Mouse (Mus musculus) cerebellum, adult 18-20 months (tissue): Measurements from ENCODE around the gene Gramd1b.

ENCODE experiments used
- DNase-seq, 2 experiments: peaks; one replicate each; pipeline ENCODE4 v3.0.0; 2021

Gramd1b gene

GRCm38 (mm10) chr9:40422368-40423057, 108.7 kb downstream of the Gramd1b start:
- no peak for DNase-seq

GRCm38 (mm10) chr9:40420652-40421335, 110.4 kb downstream of the Gramd1b start:
- DNase-seq, result no peak

DNA sequence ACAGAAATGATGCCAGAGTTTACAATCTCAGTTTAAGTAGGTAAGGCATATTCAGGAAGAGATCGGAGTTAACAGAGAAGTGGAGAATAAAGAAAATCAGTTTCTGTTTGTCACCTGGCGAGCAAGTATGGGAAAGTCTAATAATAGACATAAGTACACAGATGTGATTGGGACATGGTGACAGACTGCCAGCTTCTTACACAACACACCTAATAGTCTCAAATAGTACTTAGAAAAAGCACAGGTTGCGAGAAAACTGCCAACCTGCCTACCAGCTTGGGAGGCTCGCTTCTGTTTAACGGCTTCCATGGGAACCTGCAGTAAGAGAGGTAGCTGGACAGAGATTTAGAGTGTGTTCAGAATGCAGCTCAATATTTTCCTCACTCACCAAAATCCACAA, 112.4 kb downstream of the Gramd1b start:
- no peak for DNase-seq

DNA sequence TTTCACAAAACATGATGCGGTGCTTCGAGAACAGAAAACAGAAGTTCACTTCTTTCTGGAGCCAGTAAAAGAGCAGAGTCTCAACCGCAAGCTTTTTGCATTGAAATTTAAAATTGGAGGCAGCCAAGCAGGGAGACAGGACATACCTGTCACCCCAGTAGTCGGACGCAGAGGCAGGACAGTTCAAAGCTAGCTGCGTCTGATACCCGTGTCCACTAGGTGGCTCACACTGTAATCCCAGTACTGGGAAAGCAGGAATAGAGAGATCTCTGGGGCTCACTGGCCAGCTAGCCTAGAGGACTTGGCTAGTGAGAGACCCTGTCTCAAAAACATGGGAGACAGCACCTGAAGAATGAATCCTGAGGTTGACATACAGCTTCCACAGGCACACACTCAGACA, 115.0 kb downstream of the Gramd1b start:
- DNase-seq, result peak; percentile 52 to 54

GRCm38 (mm10) chr9:40414904-40415766, 116.0 kb downstream of the Gramd1b start:
- peak; percentile 72 to 73 for DNase-seq

- DNase-seq, result peak; percentile 79 to 83
Measured at GRCm38 (mm10) chr9:40414498-40414903, 116.7 kb downstream of the Gramd1b start.

GRCm38 (mm10) chr9:40413601-40414000, 117.6 kb downstream of the Gramd1b start:
- DNase-seq, result no peak

DNA sequence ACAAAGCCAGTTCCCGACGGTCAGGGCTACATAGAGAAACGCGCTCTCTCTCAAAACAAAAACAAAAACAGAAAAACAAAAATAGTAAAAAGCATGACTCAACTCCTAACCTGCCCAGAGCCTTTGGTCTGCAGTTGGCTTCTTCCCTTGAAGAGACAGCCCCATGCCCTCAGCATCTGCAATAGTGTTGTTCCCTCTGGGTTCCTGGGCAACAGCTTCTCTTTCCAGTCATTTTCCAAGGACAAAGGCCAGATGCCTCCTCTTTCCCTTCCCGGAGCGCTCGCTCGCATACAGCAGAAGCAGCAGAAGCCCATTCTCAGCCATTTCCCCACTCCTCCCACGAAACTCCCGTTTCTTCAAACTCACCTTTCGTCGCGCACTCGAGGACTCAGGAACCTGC, 118.3 kb downstream of the Gramd1b start:
- no peak for DNase-seq

DNA sequence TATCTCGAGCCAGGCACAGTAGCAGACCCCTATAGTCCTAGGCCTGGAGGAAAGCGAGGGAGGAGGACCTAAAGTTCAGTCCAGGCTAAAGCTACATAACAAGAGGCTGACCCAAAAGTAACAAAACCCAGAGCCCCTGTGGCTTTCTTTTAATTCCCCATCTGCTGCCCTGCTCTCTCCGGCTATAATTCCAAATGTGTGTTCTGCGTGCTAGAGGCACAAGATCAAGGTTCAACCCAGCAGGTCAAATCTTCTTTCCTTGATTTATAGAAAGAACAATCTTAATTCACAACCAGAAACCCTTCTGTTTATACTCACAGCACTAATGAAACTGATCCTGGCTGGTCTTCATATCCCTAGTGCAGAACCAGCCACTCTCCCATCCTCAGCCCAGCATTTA, 118.9 kb downstream of the Gramd1b start:
- DNase-seq, result no peak

- DNase-seq, result no peak
Measured at GRCm38 (mm10) chr9:40410895-40411294, 120.3 kb downstream of the Gramd1b start.

- DNase-seq, result no peak
Measured at GRCm38 (mm10) chr9:40409071-40409470, 122.1 kb downstream of the Gramd1b start.

- DNase-seq, result no peak
Measured at GRCm38 (mm10) chr9:40408415-40408814, 122.8 kb downstream of the Gramd1b start.

- DNase-seq, result no peak
Measured at GRCm38 (mm10) chr9:40407876-40408275, 123.3 kb downstream of the Gramd1b start.

- no peak for DNase-seq
Measured at GRCm38 (mm10) chr9:40405804-40406203, 125.4 kb downstream of the Gramd1b start.

DNA sequence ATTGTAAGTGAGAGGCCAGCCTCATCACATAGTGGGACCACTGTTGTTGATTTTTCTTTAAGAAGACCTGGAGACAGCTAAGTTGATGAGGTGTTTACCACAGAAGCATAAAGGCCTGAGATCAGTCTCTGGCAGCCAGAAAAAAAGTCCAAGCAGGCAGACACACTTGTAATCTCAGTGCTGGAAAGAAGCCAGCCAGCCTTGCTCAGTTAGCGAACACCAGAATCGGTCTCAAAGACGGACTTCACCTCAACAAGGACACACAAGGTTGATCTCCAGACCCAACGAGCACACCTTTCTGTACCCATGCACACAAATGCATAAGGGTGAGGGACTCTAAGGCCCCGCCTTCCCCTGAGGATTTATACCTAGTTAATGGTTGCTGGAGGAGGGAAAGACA, 125.9 kb downstream of the Gramd1b start:
- DNase-seq, result peak; percentile 50 to 53

DNA sequence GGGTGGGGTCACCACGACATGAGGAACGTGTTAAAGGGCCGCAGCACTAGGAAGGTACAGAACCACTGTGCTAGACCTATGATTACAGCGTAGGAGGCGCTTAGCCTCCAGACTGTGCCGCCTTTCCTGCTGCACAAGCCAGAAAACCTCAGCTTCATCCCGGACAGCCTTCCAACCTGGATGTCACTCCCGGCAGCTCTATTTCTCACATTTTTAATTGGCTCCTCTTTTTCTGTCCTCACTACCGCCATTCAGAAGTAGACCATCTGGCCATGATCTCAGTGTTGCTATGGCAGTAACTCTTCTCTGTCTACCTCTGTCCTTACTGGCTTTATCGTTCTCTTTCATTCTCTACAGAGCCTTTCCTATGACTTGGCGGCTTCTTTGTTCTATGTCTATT, 126.5 kb downstream of the Gramd1b start:
- peak; percentile 64 to 70 for DNase-seq

GRCm38 (mm10) chr9:40403750-40404149, 127.4 kb downstream of the Gramd1b start:
- no peak for DNase-seq

- DNase-seq, result no peak
Measured at GRCm38 (mm10) chr9:40401818-40402217, 129.4 kb downstream of the Gramd1b start.

DNA sequence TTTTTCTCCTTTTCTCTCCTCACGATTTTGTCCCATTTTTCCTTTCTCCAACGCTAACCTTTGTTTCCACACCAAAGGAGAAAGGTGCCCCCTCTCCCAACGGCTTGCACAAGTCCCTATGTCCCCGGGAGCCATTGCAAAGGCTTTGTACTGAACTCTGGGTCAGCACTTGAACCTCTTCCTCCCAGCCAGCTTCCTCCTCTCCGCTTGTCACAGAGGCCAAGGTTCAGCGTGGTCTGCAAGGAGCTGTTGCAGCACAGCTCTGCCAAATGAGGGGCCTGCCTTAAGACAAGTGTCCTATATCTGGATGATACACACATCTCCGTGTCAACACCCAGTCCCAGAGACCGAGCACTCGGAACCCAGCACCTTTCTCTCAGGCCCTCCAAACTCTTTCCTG, 130.3 kb downstream of the Gramd1b start:
- no peak for DNase-seq

- no peak for DNase-seq
Measured at GRCm38 (mm10) chr9:40400171-40400570, 131.0 kb downstream of the Gramd1b start.

DNA sequence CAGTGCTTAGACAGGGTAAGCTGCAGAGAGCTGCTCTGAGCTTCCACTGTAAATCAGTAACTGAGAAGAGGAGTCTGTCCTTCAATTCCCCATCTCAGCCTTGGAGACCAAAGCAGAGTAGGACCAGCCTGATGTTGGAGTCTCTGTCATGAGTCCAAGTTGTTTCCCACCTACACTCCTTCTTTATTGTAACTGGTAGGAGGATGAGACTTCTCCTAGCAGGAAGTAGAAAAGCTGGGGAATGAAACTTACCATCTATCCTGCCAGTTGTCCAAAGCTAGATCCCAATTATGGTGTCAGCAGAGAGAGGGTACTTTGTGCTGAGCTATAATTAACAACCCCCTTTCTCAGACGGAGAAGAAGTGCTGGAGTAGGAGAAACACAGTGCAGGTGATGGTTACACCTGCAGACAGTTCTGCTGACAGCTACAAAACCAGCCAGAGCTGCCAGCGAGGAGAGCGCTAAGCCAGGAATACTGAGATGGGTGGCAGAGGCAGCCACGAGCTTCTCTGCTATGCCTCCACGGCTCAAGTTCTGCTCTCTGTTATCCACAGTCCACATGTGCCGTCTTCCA, 131.7 kb downstream of the Gramd1b start:
- DNase-seq, result no peak

DNA sequence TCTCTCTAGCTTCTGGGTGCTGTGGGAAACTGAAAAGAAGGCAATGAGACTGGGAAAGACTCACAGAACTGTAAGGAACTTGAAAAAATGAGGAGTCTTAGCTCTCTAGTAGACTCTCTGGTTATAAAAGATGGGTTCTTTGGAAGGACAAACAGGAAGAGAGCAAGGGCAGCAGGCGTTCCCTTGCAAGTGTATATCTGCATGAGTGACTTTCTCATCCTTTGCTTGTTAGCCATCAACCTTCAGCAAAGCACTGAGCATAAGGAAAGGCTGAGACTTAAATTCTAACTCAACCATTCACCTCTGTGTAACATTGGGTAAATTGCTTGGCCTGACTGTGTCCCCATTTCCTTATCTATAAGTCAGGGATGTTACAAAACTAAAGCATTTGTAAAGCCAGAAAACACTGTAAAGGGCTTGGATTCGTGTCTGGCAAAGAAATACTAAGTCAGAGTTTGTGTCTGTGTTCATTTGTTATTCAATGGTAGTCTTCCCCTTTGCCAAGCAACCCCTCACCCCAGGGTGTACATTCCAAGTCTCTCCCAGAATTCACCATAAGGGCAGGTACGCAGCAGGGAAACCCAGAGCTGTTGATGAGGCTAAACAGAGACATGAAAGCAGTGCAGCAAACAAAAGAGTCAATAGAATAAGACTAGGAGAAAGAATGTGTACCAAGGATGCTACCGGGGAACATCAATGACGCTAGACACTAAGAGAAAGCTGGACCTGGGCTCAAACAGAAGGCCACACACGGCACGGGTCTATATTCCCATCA, 133.5 kb downstream of the Gramd1b start:
- no peak for DNase-seq
